Mouse (Mus musculus) hindbrain, embryonic 14.5 days (tissue): ENCODE data around the gene Il22ra1. TPM values are rescaled to one million over a fixed set of nuclear protein-coding genes. Genes with fewer than 3 reads are reported as not detected.

Experiments
- ATAC-seq: fragments of 200-750 bp; cut with Nextera tagmentation; 2 replicates; pipeline ENCODE4 v1.8.0; 2017; ENCODE audit warnings: moderate number of reproducible peaks, mild to moderate bottlenecking, moderate TSS enrichment, moderate library complexity; ENCODE audit not compliant: low FRiP score
- DNase-seq: peaks from one replicate; pipeline ENCODE4 v3.0.0-alpha.2; 2015; ENCODE audit warnings: low spot score
- H3K27ac ChIP-seq: fragments of 300-500 bp; sonication (generic); 2 replicates; pipeline ENCODE4 v1.5.1; 2014; ENCODE audit warnings: mild to moderate bottlenecking, moderate library complexity
- H3K27me3 ChIP-seq: fragments of 300-500 bp; sonication (generic); 2 replicates; pipeline ENCODE4 v1.6.1; 2014; ENCODE audit warnings: mild to moderate bottlenecking, low read length, mixed read lengths; ENCODE audit not compliant: control insufficient read depth, insufficient read depth
- H3K36me3 ChIP-seq: fragments of 300-500 bp; sonication (generic); replicated peaks from 2 replicates; pipeline ENCODE4 v1.6.1; 2014; ENCODE audit not compliant: control insufficient read depth, insufficient read depth
- H3K4me1 ChIP-seq: fragments of 300-500 bp; sonication (generic); replicated peaks from 2 replicates; pipeline ENCODE4 v1.6.1; 2014; ENCODE audit warnings: antibody characterized with exemption, low read length, mixed read lengths; ENCODE audit not compliant: control insufficient read depth, insufficient read depth
- H3K4me2 ChIP-seq: fragments of 300-500 bp; sonication (generic); replicated peaks from 2 replicates; pipeline ENCODE4 v1.6.1; 2014; ENCODE audit warnings: mild to moderate bottlenecking, moderate library complexity
- H3K4me3 ChIP-seq: fragments of 300-500 bp; sonication (generic); replicated peaks from 2 replicates; pipeline ENCODE4 v1.5.1; 2014; ENCODE audit warnings: mild to moderate bottlenecking, low read length
- H3K9ac ChIP-seq: fragments of 300-500 bp; sonication (generic); 2 replicates; pipeline ENCODE4 v1.6.1; 2014
- H3K9me3 ChIP-seq: fragments of 300-500 bp; sonication (generic); 2 replicates; pipeline ENCODE4 v1.6.1; 2016; ENCODE audit warnings: low read length; ENCODE audit not compliant: control insufficient read depth
- WGBS: fragments of 180-500 bp; shearing (Covaris S2); extraction: QIAGEN DNeasy Blood & Tissue Kit; methylation state at CpG from one replicate; pipeline ENCODE4 v1.1.7; 2014; 5-methylcytosine and 5-hydroxymethylcytosine counted together
- polyA plus RNA-seq: library from polyadenylated mRNA; unstranded; fragments of >200 nt; fragmentation: Nextera tagmentation; extraction: Ambion mirVana; gene quantifications from 2 replicates; pipeline ENCODE4 v1.2.1, GENCODE M21; 2014

The Il22ra1 gene
- polyA plus RNA-seq, 1 experiment from 2014 or later: not detected

DNA sequence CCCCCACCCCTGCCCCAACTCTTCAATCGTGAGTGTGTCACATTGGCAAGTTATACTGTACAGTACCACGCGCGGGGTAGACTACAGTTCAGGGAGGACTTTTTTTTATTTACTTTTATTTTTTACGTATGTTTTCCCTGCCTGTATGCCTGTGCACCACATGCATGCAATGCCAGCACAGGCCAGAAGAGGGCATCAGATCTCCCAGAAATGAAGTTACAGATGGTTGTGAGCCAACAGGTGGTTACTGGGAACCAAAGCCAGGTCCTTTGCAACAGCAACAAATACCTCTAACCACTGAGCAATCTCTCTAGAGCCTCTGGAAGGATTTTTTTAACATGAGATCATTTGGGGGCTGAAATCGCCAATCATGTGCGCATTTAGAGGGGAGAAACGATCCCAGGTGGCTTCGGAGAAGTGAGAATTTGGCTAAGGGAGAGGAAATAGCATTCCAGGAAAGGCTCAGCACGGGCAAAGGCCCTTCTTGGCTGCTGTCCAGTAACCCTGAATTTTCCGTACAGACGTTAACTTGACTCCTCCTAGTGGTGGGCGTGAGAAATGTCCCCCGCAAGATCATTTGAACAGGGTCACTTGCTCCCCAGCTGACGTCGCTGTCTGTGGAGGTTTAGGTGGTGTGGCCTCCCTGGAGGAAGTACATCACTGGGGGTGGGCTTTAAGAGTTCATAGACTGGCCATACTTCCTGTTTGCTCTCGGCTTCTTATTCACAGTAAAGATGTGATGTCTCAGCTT is 5.3 kb upstream of the Il22ra1 start:
- no peak for DNase-seq
- no peak overlapping the region for H3K4me3 ChIP-seq
- WGBS: 75% methylated on average over 17 of the region's 17 CpGs

DNA sequence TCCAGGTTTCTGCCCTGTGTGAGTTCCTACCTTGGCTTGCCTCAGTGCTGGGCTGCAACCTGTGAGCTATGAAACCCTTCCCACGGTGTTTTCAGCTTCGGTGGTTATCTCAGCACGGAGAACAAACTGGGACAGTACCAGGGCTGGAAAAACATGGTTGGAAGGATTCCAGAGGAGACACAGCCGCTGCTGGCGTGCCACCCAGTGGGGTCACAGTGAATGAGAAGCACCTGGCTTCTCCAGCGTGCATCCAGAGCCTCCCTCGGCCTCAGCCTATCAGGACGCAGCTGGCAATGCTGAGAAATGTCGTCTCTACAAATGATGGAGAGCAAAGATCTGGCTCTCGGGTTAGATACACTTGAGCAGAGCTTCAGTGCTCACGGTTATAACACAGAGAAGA is 1.6 kb upstream of the Il22ra1 start:
- H3K4me2 ChIP-seq: no peak overlapping the region
- H3K9ac ChIP-seq: no peak overlapping the region
- no peaks in the 10 kb centered on the region for H3K27me3 ChIP-seq
- ATAC-seq (no peak), DNase-seq (no peak)
- H3K4me1 ChIP-seq: no peaks in the 10 kb centered on the region
- H3K9me3 ChIP-seq: no peaks in the 10 kb centered on the region; the same call in 1 of the 2 replicates
- no peak overlapping the region for H3K4me3 ChIP-seq
- H3K36me3 ChIP-seq: no peaks in the 10 kb centered on the region
- H3K27ac ChIP-seq: no peak overlapping the region
- 78% methylated on average over 11 of the region's 11 CpGs for WGBS

More for the DNA sequence above, 5.3 kb upstream of the Il22ra1 start:
- Histone ChIP-seq H3K27ac (no peak overlapping the region), H3K9me3 (peaks cover 4% of the 10 kb centered on the region; the same call in 1 of the 2 replicates), H3K9ac (no peak overlapping the region), H3K4me2 (no peak overlapping the region), H3K4me1 (no peaks in the 10 kb centered on the region), H3K36me3 (no peaks in the 10 kb centered on the region), H3K27me3 (no peaks in the 10 kb centered on the region)
- ATAC-seq: no peak

DNA sequence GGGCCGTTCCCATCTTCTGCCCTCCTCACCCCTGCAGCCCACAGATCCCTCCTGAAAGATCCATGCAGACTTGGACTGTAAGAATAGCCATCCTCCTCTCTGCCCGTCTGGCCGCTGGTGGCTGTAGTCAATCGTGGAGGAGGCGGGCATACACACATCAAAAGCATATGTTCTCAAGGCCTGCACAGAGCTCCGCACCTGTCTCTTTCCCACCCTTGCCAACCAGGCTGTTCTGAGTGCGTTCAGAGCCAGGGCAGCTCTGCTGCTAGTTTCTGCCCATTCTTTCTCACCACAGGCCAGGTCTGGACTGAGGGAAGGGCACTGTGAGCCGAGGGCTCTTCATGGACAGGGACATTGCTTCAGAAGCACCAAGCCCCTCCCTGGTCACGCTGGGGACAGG is 2.2 kb downstream of the Il22ra1 start:
- no peaks in the 10 kb centered on the region for H3K36me3 ChIP-seq
- no peak for DNase-seq
- H3K4me1 ChIP-seq: no peaks in the 10 kb centered on the region
- H3K27me3 ChIP-seq: no peaks in the 10 kb centered on the region
- no peaks in the 10 kb centered on the region for H3K9me3 ChIP-seq
- 85% methylated on average over 9 of the region's 9 CpGs for WGBS
- H3K4me2 ChIP-seq: no peak overlapping the region
- H3K9ac ChIP-seq: no peak overlapping the region
- H3K4me3 ChIP-seq: no peak overlapping the region
- no peak overlapping the region for H3K27ac ChIP-seq
- no peak for ATAC-seq

DNA sequence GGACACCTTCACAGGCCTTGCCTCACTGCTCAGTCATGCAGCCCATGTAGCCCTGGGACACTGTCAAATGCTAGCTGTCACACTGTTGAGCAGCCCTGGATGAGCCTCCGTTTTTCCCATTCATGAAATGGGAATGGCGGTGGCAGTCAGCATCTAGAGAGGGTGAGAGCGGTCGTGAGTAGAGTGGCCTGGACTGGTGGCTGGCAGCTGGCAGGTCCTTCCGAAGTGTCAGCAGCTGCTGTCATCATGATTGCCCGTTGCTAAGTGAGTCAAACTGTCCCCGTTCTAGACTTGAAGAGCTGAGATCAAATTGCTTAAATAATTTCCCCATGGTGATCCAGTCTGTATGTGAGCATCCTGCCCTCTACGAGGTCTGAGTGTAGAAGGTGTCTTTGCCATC is 3.0 kb downstream of the Il22ra1 start:
- WGBS: 75% methylated on average over 8 of the region's 8 CpGs
- H3K27me3 ChIP-seq: no peaks in the 10 kb centered on the region
- no peaks in the 10 kb centered on the region for H3K9me3 ChIP-seq
- H3K9ac ChIP-seq: no peak overlapping the region
- H3K4me2 ChIP-seq: no peak overlapping the region
- DNase-seq (no peak), ATAC-seq (no peak)
- H3K36me3 ChIP-seq: no peaks in the 10 kb centered on the region
- no peak overlapping the region for H3K27ac ChIP-seq
- H3K4me1 ChIP-seq: no peaks in the 10 kb centered on the region
- H3K4me3 ChIP-seq: no peak overlapping the region

DNA sequence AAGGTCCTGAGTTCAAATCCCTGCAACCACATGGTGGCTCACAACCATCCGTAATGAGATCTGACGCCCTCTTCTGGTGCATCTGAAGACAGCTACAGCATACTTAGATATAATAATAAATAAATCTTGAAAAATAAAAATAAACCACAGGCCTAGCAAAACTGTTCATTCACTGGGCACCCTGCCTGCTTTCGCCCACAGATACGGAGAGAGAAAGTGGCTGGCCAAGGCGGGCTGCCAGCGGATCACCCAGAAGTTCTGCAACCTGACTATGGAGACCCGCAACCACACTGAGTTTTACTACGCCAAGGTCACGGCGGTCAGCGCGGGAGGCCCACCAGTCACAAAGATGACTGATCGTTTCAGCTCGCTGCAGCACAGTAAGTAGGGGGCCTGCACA is 5.9 kb downstream of the Il22ra1 start:
- no peak for ATAC-seq
- no peaks in the 10 kb centered on the region for H3K4me1 ChIP-seq
- WGBS: 96% methylated on average over 14 of the region's 14 CpGs

DNA sequence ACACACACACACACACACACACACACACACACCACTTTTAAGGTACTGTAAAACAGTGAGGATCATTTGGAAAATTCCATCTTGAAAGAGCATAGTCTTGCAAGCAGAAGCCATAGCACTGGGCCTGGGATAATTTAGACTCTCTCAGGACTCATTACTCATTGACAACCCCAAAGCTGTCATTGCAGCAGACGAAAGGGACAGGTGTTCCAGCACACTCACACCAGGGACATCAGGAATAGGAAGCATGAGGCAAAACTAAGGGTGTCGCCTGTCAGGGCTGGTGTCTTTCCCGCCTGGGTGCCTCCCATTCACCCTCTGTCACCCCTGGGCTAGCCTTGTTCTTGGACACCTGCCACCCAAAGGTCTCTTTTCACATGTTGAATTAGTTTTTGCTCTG is 8.9 kb downstream of the Il22ra1 start:
- H3K4me1 ChIP-seq: no peaks in the 10 kb centered on the region
- H3K9ac ChIP-seq: no peak overlapping the region
- no peaks in the 10 kb centered on the region for H3K36me3 ChIP-seq
- no peak for DNase-seq
- 81% methylated on average over 3 of the region's 3 CpGs for WGBS
- no peak overlapping the region for H3K27ac ChIP-seq
- H3K4me3 ChIP-seq: no peak overlapping the region
- no peaks in the 10 kb centered on the region for H3K27me3 ChIP-seq
- H3K9me3 ChIP-seq: no peaks in the 10 kb centered on the region
- no peak overlapping the region for H3K4me2 ChIP-seq
- ATAC-seq: no peak

More for the DNA sequence above, 5.9 kb downstream of the Il22ra1 start:
- H3K27ac ChIP-seq: no peak overlapping the region
- no peak overlapping the region for H3K4me3 ChIP-seq
- no peaks in the 10 kb centered on the region for H3K36me3 ChIP-seq
- no peak for DNase-seq
- no peaks in the 10 kb centered on the region for H3K9me3 ChIP-seq
- H3K27me3 ChIP-seq: no peaks in the 10 kb centered on the region
- no peak overlapping the region for H3K4me2 ChIP-seq
- H3K9ac ChIP-seq: no peak overlapping the region

DNA sequence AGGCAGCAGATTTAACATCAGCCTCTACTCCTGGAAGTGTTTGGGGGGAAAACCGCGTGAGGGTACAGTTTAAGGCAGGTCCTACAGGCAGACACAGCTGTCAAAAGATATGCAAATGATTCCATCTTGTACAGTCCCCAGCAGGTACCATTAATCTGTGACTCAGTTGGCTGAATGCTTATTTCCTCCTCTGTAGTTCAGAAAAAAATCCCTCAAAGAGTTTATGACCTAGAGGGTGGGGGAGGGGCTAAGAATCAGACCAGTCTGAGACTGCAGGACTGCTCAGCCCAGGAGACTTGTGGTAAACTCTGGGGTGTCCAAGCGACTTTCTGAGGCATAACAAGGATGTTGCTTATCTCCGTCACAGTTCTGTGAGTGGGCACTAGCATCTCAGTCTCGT is 10.3 kb downstream of the Il22ra1 start:
- H3K9me3 ChIP-seq: no peaks in the 10 kb centered on the region
- no peak overlapping the region for H3K27ac ChIP-seq
- no peaks in the 10 kb centered on the region for H3K4me1 ChIP-seq
- no peak overlapping the region for H3K4me2 ChIP-seq
- WGBS: 63% methylated on average over 5 of the region's 5 CpGs
- ATAC-seq: no peak
- H3K27me3 ChIP-seq: no peaks in the 10 kb centered on the region
- H3K36me3 ChIP-seq: no peaks in the 10 kb centered on the region
- no peak overlapping the region for H3K4me3 ChIP-seq
- no peak for DNase-seq
- no peak overlapping the region for H3K9ac ChIP-seq

DNA sequence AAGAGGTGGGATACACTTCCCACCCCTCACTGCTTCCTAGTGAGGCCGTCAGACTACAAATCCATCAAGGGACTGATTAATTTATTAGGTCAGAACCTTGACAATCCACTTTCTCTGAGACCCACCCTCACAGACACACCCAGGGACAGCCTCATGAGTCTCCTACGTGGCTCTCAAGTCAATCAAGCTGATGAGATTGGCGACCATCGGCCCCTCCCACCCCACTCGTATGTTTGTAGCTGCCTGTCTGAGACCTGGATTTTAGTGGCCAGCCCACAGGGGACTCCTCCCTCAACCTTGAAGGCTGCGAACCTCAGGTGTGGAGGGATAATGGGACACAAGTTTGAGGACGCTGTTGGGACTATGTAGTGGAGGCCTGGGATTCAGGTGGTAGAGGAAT is 11.2 kb downstream of the Il22ra1 start:
- Histone ChIP-seq H3K9ac (no peak overlapping the region), H3K4me2 (no peak overlapping the region), H3K4me1 (no peaks in the 10 kb centered on the region), H3K27ac (no peak overlapping the region), H3K27me3 (no peaks in the 10 kb centered on the region), H3K9me3 (no peaks in the 10 kb centered on the region), H3K4me3 (no peak overlapping the region), H3K36me3 (no peaks in the 10 kb centered on the region)
- DNase-seq (no peak), ATAC-seq (no peak)
- WGBS: 68% methylated on average over 7 of the region's 7 CpGs

DNA sequence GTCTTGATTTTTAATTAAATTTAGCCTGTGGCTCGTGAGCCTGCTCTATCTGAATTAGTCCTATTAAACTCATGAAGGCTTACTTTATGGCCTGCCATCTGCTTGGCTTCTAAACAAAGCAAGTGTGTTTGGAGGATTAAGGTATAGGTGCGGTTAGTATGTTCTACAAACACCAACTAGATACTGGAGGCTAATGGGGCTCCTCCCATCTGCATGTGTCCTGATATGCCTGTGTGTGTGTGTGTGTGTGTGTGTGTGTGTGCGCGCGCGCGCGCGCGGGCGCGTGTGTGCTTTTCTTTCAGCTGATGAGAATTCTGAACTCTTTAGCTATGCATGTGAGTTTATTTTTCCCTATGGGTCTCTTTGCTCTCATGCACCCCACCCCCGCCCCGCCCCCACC is 11.7 kb downstream of the Il22ra1 start:
- H3K27ac ChIP-seq: no peak overlapping the region
- H3K27me3 ChIP-seq: no peaks in the 10 kb centered on the region
- no peak for DNase-seq
- H3K4me2 ChIP-seq: no peak overlapping the region
- WGBS: 93% methylated on average over 14 of the region's 14 CpGs
- no peaks in the 10 kb centered on the region for H3K36me3 ChIP-seq
- no peak overlapping the region for H3K4me3 ChIP-seq
- no peaks in the 10 kb centered on the region for H3K9me3 ChIP-seq
- ATAC-seq: no peak
- no peaks in the 10 kb centered on the region for H3K4me1 ChIP-seq
- H3K9ac ChIP-seq: no peak overlapping the region

DNA sequence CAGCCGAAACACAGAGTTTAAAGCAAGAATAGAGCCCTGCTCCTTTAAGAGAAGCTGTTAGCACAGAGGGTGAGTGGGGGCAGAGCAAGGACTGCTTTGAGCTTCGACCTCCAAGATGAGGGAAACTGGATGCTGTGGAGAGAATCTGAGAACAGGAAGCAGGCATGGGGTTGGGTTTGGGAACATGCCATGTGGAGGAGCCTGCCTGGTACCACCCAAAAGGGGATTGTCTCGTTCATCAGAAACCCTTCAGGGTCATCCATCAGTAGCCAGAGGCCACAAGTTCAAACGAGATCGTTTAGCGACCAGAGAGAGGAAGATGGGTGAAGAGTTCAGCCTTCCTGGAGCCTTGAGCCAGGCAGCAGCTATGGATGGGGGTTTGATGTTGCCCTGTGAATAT is 15.5 kb downstream of the Il22ra1 start:
- ATAC-seq (no peak), DNase-seq (no peak)
- H3K9ac ChIP-seq: no peak overlapping the region
- no peak overlapping the region for H3K27ac ChIP-seq
- no peak overlapping the region for H3K4me2 ChIP-seq
- H3K9me3 ChIP-seq: no peaks in the 10 kb centered on the region
- H3K36me3 ChIP-seq: no peaks in the 10 kb centered on the region
- H3K4me1 ChIP-seq: no peaks in the 10 kb centered on the region
- WGBS: 59% methylated on average over 6 of the region's 6 CpGs
- H3K4me3 ChIP-seq: no peak overlapping the region
- H3K27me3 ChIP-seq: no peaks in the 10 kb centered on the region
